Mouse (Mus musculus) forebrain, embryonic 11.5 days (tissue): Measurements from ENCODE around the gene Daam1. TPM values are rescaled to one million over a fixed set of nuclear protein-coding genes. Genes with fewer than 3 reads are reported as not detected.

Experiments
- ATAC-seq: fragments of 200-750 bp; cut with Nextera tagmentation; replicated peaks from 2 replicates; pipeline ENCODE4 v1.8.0; 2017; ENCODE audit warnings: moderate TSS enrichment; ENCODE audit not compliant: low FRiP score
- DNase-seq: peaks from one replicate; pipeline ENCODE4 v3.0.0-alpha.2; 2017; ENCODE audit warnings: low spot score
- H3K27ac ChIP-seq: fragments of 300-500 bp; sonication (generic); 2 replicates; pipeline ENCODE4 v1.5.1; 2014; ENCODE audit warnings: low read depth, low read length
- H3K27me3 ChIP-seq: fragments of 300-500 bp; sonication (generic); 2 replicates; pipeline ENCODE4 v1.6.1; 2014; ENCODE audit warnings: mild to moderate bottlenecking, low read length, mixed read lengths; ENCODE audit not compliant: control insufficient read depth, insufficient read depth
- H3K36me3 ChIP-seq: fragments of 300-500 bp; sonication (generic); 2 replicates; pipeline ENCODE4 v1.6.1; 2014; ENCODE audit warnings: mild to moderate bottlenecking, low read length, moderate library complexity, mixed read lengths; ENCODE audit not compliant: control insufficient read depth, insufficient read depth
- H3K4me1 ChIP-seq: fragments of 300-500 bp; sonication (generic); replicated peaks from 2 replicates; pipeline ENCODE4 v1.6.1; 2014; ENCODE audit warnings: low read length, mixed read lengths; ENCODE audit not compliant: control insufficient read depth, insufficient read depth
- H3K4me2 ChIP-seq: fragments of 300-500 bp; sonication (generic); 2 replicates; pipeline ENCODE4 v1.6.1; 2014; ENCODE audit warnings: low read depth, mild to moderate bottlenecking, low read length, moderate library complexity, mixed read lengths; ENCODE audit not compliant: severe bottlenecking
- H3K4me3 ChIP-seq: fragments of 300-500 bp; sonication (generic); 2 replicates; pipeline ENCODE4 v1.5.1; 2014; ENCODE audit warnings: low read depth, low read length
- H3K9ac ChIP-seq: fragments of 300-500 bp; sonication (generic); 2 replicates; pipeline ENCODE4 v1.6.1; 2014; ENCODE audit warnings: low read length
- H3K9me3 ChIP-seq: fragments of 300-500 bp; sonication (generic); 2 replicates; pipeline ENCODE4 v1.6.1; 2016; ENCODE audit warnings: low read length, mixed read lengths; ENCODE audit not compliant: control insufficient read depth
- WGBS: fragments of 180-500 bp; shearing (Covaris S2); extraction: QIAGEN DNeasy Blood & Tissue Kit; methylation state at CpG from one replicate; pipeline ENCODE4 v1.1.7; 2014; 5-methylcytosine and 5-hydroxymethylcytosine counted together
- polyA plus RNA-seq: library from polyadenylated mRNA; unstranded; fragments of >200 nt; fragmentation: Nextera tagmentation; extraction: Ambion mirVana; gene quantifications from 2 replicates; pipeline ENCODE4 v1.2.1, GENCODE M21; 2014

Gene Daam1
- polyA plus RNA-seq, 1 experiment from 2014 or later: 16.8 TPM

DNA sequence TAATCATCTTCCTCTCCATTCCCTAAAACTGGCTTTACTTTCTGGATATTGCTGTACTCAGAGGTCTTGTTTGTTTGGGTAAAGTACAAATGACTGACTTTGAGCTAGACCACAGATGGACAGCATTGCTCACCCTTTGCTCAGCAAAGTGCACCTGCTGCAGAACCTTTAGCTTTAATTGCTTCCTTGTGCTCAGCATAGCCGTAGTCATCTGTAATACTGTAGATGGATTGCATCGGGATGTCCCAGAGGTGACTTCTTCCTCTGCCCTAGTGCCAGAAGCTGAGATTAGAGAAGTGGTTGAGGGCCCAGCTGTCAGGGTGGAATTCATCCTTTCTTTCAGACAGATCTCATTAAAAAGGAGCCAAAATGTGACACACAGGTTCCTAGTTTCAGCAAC is 56.1 kb downstream of the Daam1 start:
- WGBS: 92% methylated on average over 2 of the region's 2 CpGs
- Histone ChIP-seq H3K9ac (no peak overlapping the region), H3K27me3 (no peaks in the 10 kb centered on the region), H3K4me1 (no peaks in the 10 kb centered on the region), H3K27ac (no peak overlapping the region), H3K9me3 (no peaks in the 10 kb centered on the region), H3K4me2 (no peak overlapping the region), H3K4me3 (no peak overlapping the region), H3K36me3 (no peaks in the 10 kb centered on the region)
- DNase-seq (no peak), ATAC-seq (no peak)

DNA sequence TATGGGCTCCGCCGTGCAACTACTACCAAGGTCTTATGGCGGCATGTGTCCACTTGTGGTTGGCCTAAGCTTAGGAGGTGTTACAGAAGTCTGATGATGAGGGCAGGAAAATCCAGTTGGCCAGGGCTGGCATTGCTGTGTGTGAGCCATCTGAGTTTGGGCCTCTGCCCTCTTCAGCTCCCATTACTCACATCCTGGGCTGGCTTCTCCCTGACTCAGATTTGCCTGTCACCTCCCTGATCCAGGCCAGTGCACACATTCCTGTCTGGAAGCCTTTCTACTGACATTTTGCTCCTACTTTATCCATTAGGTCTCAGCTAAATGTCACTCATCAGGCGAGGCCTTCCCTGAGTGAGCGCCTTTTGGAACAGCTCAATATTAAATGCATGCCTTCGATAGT is 57.5 kb downstream of the Daam1 start:
- no peaks in the 10 kb centered on the region for H3K36me3 ChIP-seq
- no peak overlapping the region for H3K27ac ChIP-seq
- no peaks in the 10 kb centered on the region for H3K4me1 ChIP-seq
- no peaks in the 10 kb centered on the region for H3K27me3 ChIP-seq
- H3K9me3 ChIP-seq: no peaks in the 10 kb centered on the region
- no peak overlapping the region for H3K9ac ChIP-seq
- 91% methylated on average over 6 of the region's 6 CpGs for WGBS
- H3K4me2 ChIP-seq: no peak overlapping the region
- no peak overlapping the region for H3K4me3 ChIP-seq
- DNase-seq (no peak), ATAC-seq (no peak)

DNA sequence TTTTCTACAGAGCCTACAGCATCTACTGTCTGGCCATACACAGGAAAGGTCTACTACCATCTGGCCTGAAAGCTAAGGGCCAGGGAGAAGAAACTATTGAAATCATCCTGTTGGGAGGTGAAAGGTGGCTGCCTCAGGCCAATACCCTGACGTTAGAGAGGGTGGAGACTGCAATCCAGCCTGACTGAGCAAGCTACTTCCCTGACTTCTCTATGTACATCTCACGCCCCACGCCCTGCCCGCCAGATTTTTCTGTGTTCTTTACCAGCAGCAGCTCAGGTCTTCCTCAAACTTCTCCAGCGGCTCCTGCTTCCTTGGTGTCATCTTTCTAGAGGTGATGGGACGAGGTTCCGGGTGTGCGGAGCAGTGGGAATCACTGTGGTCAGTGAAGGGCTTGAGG is 58.4 kb downstream of the Daam1 start:
- Histone ChIP-seq H3K4me1 (no peaks in the 10 kb centered on the region), H3K27ac (no peak overlapping the region)
- WGBS: 81% methylated on average over 8 of the region's 8 CpGs

DNA sequence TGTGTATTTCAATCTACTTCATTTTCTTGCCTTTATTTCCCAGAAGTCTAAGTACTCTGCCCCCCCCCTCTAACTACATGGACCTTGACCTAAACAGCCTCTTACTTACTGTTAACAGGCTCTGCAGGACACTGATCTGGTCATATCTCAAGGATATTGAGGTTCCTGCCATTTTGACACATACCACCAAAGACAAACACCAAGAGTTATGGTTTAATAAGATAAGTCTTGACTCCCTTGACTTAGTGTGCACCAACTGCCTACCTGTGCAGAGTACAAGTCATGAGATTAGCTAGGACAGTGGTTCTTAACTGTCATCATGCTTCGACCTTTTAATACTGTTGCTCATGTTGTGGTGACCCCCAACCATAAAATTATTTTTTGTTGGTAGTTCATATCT is 59.4 kb downstream of the Daam1 start:
- DNase-seq (no peak), ATAC-seq (no peak)
- Histone ChIP-seq H3K9me3 (no peaks in the 10 kb centered on the region), H3K27ac (no peak overlapping the region), H3K36me3 (no peaks in the 10 kb centered on the region), H3K4me1 (no peaks in the 10 kb centered on the region), H3K9ac (no peak overlapping the region), H3K27me3 (no peaks in the 10 kb centered on the region), H3K4me2 (no peak overlapping the region), H3K4me3 (no peak overlapping the region)
- whole genome bisulfite sequencing: 100% methylated on average over 1 of the region's 1 CpGs

More for the DNA sequence above, 58.4 kb downstream of the Daam1 start:
- H3K27me3 ChIP-seq: no peaks in the 10 kb centered on the region
- no peak overlapping the region for H3K9ac ChIP-seq
- H3K9me3 ChIP-seq: no peaks in the 10 kb centered on the region
- H3K4me3 ChIP-seq: no peak overlapping the region
- DNase-seq: no peak
- no peak for ATAC-seq
- H3K4me2 ChIP-seq: no peak overlapping the region
- H3K36me3 ChIP-seq: no peaks in the 10 kb centered on the region

DNA sequence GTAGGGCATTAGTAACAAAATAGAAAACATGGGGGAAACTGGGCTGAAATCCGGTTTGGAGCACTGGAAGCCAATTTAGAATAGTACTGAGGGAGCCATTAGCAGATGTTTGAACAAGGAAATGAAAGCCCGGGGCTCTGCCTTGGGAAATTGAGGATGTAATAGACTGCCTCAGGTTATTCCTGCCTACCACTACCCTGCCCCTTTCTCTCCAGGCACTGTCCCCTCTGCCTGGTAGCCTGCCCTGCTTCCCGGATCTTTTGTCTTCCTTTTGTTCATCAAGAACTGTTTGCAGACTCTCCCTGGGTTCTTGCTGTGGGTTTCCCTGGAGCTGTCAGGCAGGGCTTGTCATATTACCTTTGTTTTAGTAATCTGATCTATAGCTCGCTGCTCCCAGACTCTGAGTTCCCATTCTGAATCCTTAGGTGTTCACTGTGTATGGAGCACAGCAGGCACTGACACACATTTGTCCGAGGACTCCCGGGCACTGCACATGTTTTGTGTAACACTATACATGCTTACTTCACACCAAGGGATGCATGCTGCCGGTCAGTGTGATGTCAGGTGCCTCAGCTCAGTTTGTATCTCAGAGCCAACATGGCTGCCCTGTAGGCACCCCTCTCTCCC is 61.0 kb downstream of the Daam1 start:
- Histone ChIP-seq H3K27ac (no peak overlapping the region), H3K36me3 (no peaks in the 10 kb centered on the region), H3K4me3 (no peak overlapping the region), H3K4me2 (no peak overlapping the region), H3K4me1 (no peaks in the 10 kb centered on the region), H3K27me3 (no peaks in the 10 kb centered on the region), H3K9ac (no peak overlapping the region), H3K9me3 (no peaks in the 10 kb centered on the region)
- no peak for DNase-seq
- ATAC-seq: no peak
- 38% methylated on average over 7 of the region's 7 CpGs for WGBS

DNA sequence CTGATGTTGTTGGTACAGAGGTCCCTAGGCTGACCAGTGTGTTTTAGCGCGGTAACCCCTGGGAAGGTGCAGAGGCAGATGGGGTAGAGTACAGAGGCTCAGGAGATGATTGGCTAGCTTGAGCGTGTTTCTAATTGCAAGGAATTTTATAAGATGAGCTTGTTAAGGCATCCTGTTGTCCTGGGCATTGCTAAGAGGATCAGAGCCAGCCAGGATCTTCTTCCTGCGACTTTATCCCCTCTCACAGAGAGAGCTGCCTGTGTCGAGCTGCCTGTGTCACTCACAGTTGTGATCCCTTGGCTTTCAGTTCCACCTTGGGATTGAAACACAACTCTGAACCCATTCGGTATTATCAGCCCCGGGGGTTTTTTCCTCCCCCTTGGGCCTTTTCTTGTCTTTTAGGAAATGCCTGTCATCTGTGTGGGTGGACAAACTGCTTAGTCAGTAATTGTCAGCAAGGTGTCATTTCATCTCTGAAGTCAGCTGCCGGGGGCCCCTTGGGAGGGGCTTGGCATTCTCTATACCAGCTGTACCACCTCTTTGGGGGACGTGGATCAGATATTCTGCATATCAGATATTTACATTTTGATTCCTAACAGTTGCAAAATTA is 62.2 kb downstream of the Daam1 start:
- Histone ChIP-seq H3K9ac (no peak overlapping the region), H3K4me2 (no peak overlapping the region), H3K36me3 (no peaks in the 10 kb centered on the region), H3K27ac (no peak overlapping the region), H3K27me3 (no peaks in the 10 kb centered on the region), H3K9me3 (no peaks in the 10 kb centered on the region), H3K4me1 (no peaks in the 10 kb centered on the region), H3K4me3 (no peak overlapping the region)
- ATAC-seq (no peak), DNase-seq (no peak)
- WGBS: 58% methylated on average over 9 of the region's 9 CpGs

DNA sequence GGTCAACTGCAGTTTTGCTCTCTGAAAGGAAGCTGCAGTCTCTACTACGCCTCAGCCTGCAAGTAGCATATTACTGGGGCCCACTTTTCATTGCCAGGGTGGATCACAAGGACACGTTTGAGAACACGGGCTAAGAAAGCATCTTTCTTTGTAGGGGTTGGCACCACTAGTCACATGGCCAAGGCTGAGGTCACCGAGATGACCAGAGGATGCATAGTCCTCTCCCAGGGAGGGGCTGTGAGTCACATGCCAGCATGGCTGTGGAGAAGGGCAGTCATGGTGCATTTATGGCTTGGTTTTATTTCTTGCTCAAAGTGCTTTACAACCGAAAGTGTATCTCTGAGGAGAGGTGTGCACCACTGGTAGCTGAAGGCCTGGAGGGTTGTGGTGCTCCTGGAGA is 67.4 kb downstream of the Daam1 start:
- no peaks in the 10 kb centered on the region for H3K27me3 ChIP-seq
- no peaks in the 10 kb centered on the region for H3K9me3 ChIP-seq
- H3K27ac ChIP-seq: no peak overlapping the region
- no peak for DNase-seq
- 89% methylated on average over 5 of the region's 5 CpGs for WGBS
- no peak overlapping the region for H3K4me3 ChIP-seq
- H3K36me3 ChIP-seq: no peaks in the 10 kb centered on the region
- no peaks in the 10 kb centered on the region for H3K4me1 ChIP-seq
- no peak overlapping the region for H3K4me2 ChIP-seq
- no peak overlapping the region for H3K9ac ChIP-seq
- ATAC-seq: no peak

DNA sequence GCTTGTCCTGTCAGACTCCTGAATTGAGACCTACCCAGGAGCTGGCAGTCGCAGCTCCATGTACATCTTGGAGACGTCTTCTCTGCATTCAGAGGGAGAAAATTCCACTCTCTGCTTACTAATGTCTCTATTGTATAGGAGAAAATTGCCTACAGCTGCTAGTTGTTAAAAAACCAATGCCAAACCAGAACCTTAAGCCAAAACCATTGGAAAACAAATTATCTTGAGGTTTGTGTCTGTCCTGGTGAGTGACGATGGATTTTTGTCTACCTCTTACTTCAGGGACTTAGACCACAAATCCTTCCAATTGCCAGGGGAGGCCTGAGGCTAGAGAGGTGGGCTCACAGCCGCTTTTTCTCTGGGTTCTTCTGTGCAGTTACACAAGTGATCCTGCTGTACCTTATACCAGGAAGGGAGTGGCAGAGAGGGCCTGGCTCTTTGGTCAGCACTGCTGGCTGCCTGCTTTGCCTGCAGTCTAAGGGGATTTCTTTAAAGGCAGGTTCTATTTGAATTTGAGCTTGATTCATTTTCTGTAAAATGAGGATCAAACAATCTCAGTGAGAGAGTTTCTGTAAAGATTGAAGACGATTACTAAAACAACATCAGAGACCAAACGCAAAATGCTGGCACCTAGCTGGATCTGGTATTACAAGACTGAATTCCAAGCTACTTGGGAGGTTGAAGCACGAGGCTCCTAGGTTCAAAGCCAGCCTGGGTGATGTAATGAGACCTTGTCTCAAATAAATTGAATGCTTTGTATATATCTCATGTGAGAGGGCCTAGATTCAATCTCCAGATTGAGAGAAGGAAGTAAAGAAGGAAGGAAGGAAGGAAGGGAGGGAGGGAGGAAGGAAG is 68.0 kb downstream of the Daam1 start:
- Histone ChIP-seq H3K36me3 (no peaks in the 10 kb centered on the region), H3K27ac (no peak overlapping the region), H3K9ac (no peak overlapping the region), H3K4me2 (no peak overlapping the region), H3K4me1 (no peaks in the 10 kb centered on the region), H3K27me3 (no peaks in the 10 kb centered on the region), H3K4me3 (no peak overlapping the region), H3K9me3 (no peaks in the 10 kb centered on the region)
- DNase-seq (no peak), ATAC-seq (no peak)
- WGBS: 82% methylated on average over 7 of the region's 7 CpGs
